Mouse (Mus musculus) thymus, postnatal 10 days (tissue): ENCODE results near the gene Glod4.

ENCODE experiments used
- DNase-seq, 2 experiments: peaks; one replicate each; pipeline ENCODE4 v3.0.0; 2021; ENCODE audit warnings: low spot score in 2 of 2

Glod4 gene

DNA sequence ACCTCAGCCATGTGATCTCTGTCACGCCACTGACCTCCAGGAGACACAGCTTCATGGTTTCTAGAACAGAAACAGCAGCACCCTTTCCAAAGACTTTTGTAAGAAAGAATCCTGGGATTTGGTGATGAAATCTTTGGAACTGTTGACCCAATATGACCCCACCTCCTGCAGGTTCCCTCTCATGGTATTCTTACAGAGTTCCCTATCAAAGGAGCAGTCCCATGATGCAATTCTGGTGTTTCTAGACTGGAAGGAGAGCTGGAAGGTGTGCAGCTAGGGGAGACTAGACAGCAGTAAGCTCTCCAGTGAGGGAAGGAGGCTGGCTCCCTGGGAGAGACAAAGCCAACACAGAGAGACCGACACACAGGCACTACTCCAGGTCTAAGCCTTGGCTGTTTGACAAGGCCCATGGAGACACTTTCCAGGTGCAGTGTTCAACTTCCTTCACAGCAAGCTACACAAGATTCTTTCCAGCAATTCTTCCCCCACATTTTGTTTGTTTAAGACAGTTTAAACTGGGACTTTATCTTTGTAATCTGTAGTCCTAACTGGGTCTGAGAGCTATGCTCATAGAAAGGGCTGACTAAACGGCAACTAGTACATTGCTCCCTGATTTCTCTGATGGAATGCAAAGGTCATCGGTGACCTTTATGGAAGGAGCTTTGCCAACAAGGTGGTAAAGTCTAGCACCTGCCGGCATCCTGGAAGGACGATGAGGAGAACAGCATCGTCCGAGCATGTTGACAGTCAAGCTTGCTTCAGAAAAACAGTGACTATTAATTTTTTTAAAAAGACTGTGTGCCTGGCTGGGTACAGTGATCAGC is 97.1 kb downstream of the Glod4 start:
- no peak for DNase-seq

DNA sequence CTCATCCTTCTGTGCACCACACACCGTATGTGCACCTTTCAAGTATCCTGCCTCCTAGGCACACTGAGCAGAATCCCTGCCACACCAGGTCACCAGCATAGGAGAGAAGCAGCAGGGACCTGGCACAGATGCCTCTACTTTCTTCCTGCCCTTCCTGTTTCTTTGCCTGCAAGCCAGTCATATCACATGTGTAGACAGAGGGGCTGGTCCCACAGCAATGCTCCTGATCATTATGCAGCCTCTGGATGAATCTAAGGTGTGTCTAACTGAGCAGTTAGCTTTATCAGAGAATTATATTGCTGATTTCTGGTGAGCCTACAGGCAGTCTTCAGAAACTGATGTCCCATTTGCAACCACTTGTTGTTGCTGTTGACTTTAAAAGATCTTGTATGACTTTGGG is 98.4 kb downstream of the Glod4 start:
- no peak for DNase-seq

DNA sequence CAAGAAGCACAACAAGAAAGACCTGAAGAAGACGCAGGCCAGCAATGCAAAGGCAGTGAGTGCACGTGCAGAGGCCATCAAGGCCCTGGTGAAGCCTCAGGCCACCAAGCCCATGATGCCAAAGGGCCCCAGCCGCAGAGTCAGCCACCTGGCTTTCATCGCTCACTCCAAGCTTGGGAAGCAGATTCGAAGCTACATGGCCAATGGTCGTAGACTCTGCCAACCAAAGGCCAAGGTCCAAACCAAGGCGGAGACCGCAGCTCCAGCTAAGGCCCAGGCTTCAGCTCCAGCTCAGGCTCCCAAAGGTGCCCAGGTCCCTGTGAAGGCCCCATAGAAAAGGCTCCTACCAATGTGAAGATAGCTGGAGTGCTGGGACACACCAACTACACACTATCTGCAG is 99.1 kb downstream of the Glod4 start:
- DNase-seq, result no peak

DNA sequence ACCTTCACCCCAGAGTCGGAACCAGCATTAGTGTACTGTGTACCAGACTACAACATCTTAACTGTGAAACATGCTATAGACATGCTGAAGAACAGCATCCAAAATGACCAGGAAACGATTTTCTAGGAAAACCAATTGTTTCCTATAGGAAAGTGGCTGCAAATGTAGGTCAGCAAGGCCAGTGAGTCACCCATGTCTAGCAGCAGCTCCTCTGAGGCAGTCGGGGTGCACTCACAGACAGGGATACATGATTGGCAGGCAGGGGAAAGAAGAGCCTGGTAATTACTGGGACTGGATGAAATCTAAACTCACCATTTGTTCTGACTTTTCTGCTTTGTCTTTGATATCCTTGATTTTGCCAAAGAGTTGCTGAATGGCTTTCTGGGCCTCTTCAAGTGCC is 105.5 kb downstream of the Glod4 start:
- no peak for DNase-seq

DNA sequence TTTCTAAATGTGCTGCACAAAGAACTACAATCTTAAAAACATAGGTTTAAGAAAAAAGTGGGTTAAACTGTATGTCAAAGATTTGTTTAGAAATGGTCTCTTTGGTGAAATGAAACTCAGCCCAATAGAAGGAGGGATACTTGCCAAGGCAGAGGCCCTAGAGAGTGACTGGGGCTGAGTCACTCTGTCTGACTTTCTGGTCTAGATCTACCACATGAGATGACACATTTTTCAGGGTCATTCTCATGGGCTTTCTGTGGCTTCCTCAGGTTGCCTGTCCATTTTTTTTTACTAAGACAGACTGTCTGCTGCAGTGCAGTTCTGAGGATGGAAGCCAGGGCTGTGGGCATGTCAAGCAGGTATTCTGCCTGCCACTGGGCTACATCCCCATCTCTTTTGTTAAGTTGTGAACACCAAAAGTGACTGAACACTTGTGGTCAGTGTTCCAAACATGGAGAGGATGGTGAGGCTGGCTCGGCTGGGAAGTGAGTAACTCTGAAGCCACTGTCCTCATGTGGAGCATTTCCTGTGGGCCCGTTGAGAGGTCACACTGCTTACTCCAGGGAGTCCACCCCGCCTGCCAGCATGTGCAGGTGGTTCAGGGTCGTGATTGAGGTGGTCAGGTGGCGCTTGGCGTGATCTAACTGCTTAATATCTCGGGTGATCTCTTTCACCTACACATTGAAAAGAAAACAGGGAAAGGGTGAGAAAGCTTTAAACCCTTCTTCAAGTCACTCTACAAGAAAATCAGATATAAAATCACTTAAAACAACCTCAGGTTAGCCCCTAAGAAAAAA is 107.7 kb downstream of the Glod4 start:
- DNase-seq, result no peak

DNA sequence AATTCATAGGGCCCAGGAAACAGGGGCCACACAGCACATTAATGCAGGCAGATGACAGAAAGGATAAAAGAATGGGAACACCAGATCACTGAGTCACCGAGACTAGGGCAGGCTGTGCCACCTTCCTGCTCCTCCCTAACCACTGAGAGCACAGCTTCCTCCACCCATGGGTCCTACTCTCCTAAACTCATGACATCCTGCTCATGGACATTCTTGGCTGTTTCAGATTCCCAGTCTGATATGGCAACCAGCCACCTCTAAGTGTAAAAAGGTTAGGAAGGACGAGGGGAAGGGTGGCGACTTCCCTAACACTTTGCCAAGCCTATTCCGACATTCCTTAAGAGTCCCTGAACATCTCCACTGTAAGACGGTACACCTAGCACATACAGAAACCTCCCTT is 112.7 kb downstream of the Glod4 start:
- DNase-seq, result no peak

DNA sequence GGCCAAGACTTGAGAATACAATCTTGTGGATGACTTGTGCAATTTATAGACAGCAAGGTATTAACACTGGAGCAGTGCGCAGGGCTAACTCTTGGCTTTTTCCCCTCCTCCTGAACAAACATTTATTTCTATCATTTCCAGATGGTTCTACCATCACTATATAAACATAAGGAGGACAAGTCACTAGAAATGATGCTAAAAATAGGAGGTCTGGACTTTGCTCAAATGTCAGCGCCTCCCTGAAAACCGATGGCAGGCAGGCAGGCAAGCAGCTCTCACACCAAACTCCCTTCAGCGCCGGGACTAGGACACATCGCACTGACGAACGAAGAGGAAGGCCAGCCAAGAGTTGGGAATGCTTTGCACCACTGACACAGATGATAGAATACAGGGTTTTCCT is 118.1 kb downstream of the Glod4 start:
- DNase-seq, result no peak

DNA sequence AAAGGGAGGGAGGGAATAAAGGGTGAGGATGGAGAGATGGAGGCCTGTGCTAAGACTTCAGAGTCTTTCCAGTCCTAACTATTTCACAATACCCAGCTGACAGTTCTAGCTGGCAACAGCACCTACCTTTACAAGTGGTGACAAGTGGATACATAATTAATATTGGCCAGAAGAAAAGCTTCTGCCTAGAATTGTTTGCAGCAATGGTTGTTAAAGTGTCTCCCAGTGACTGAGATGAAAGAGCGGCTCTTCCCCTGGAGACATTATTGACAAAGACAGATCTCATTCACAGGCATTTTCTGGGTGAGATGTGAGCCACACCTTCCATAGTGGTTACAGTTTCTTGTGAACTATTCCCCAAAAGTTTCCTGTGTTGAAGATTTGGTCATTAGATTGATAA is 120.0 kb downstream of the Glod4 start:
- no peak for DNase-seq

DNA sequence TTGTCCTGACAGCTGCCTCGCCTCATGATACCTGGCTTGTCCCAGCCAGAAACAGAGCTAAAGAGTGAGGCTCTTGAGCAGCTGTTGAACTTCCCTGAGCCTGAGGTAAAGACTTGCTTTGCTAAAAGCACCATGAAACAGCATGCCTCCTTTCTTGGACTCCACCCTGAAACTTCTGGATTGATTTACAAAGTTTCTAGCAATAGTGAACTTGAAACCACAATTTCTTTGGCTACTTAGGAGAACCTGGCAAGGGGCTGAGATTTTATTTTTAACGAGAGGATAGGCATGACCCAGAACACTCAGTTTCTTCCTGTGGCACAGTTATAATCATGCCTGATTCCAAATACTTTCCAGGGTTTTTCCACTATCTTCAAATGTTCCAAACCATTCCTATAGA is 121.0 kb downstream of the Glod4 start:
- no peak for DNase-seq

DNA sequence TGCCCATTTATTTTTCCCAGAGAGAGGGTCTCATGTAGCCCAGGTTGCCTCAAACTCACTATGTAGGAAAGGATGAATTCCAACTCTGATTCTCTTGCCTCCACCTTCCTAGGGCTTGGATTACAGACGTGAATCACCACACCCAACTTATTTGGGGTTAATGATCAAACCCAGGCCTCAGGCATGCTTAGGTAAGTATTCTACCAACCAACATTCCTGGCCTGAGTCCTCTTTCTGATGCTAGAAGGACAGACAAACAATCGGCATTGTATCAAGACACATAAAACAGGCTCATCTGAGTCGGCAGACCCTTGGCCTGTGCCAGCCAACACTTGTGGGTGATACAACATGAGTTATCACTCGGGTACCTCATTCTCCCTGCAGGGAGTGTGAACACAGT is 122.4 kb downstream of the Glod4 start:
- DNase-seq, result no peak

DNA sequence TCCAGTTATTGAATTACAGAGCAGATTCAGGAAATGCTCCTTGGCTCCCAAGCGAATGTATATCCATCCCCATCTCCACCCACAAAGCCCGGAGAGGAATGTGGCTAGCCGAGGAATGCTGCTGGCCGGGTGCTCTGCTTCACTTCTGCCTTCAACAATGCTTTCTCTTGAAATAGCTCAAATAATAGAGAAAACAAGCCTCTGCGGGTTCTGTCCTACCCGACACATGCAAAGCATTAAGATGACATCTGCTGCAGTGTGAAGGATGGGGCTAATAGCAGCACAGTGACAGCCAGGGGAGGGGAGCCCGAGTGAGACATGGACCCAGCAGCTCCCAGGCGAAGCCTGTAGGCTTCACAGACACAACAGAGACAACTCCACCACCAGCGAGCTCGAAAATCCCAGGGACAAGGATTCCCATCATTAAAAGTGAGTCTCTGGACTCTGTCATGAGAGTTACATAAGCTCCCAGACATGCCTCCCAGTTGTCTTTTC is 123.1 kb downstream of the Glod4 start:
- no peak for DNase-seq

DNA sequence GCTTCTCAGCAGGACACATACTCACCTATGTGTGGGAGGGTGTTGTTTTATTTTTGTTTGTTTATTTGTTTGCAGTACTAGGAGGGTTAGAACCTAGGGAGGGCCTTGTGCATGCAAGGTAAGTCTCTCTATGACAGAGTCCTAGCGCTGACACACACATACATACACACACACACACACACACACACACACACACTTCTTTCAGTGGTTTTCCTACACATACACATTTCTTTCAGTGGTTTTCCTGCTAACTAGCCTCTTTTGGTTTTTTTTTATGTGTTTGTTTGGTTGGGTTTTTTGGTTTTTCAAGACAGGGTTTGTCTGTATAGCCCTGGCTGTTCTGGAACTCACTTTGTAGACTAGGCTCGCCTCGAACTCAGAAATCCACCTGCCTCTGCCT is 133.1 kb downstream of the Glod4 start:
- DNase-seq, result no peak

DNA sequence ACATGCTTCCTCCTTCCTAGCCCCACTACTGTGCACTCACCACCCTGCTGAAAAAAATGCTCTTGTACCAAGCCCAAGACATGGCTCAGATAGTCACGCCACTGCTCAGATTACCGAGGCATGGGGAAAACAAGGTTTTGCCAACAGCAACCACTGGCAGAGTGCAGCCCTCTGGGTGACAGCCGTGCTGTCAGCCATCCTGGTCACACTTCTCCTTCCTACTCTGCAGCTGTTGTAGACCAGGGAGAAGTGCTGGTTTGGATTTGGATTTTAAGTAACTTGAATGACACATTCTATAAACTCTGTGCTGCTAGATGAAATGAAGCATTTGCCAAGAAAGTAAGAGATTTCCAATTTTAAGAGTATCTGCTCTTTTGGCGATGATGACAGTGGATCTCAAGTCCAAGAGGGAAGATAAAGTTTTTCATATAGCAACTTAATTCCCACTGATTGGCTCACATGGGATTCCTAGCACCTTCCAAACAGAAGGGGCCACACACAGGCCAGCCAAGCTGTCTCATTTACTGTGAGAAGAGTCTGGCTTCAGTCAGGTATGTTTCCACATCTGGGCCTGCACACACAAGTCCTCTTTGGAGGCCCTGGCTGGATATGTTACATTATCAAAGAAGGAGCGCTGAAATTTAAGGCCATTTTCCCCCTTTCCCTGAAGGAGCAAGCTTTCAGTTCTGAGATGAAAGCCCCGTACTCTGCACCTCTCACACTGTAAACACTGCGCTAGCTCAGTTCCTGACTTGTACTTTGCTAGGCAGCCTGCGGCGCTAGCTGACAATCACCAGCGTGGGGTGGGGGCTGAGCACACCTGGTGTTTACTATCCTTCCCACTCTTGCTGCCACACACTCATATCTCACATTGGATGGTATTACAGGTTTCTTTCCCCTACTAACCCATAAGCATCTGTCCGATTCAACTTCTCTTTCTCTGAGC is 136.7 kb downstream of the Glod4 start:
- peak; percentile 71 to 72 for DNase-seq

DNA sequence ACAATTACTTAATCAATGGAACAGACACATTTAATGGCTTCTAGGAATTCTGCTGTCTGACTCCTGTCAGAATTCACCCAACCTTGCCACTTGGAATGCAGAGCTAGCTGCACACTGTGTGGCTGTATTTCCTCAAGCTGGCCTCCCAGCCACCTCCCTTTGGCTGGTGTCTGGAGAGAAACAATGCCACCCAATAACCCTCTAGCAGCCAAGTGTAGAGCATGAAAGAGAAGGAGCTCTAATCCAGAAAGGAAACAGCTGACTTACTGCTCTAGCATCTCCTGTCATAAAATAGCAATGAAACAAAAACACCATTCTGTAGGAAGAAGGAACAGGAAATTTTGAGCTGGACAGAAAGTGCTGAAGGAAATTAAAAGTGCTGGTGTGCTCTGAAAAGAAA is 142.4 kb downstream of the Glod4 start:
- DNase-seq, result no peak

DNA sequence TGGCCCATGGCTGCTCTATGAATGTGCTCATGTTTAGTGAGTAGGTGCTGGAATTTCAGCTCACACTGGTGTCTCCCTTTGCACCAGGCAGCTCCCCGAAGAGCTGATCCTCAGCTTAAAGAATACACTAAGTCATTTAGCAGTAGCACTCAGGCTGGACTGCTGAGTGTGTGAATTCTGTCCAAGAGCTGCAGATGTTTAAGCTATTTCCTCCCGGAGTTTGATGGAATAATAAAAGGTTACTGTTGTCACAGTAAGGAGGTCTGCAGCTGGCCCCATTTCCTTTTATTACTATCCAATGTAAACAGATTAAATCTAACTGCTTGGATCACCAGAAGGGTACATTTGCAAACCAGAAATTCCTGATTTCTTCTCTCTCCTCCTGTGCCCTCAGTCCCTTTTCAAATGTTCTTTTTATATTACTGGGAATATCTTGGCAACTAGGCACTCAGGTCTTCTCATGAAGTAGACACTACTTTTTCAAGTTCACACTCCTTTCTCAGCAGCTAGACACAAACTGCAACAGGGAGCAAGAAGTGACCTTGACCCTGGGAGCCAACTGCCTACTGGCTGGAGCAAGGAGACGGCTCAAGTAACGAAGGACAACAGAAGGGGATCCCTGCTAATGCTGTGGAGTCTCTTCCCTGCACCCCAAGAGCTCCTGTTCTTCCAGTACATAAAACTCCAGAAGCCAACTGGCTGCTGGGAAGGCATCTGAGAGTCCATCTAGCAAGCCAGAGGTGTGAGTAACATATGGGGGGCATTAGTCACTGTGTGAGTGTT is 144.1 kb downstream of the Glod4 start:
- no peak for DNase-seq

DNA sequence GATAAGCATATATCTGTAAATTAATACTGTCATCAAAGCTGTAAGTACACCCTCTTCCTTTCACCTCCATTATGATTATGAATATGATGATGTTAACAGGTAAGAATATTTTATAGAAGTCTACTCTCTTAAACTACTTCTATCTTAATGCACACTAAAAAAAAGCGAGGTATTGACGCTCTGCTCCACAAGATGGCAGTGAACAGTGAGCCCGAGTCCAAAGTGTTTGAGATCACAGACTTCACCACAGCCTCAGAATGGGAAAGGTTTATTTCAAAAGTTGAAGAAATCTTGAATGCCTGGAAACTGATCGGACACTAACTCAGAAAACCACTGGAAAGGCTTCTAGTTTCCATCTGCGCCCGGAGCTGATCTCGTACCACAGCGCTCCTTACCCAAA is 149.9 kb downstream of the Glod4 start:
- no peak for DNase-seq

DNA sequence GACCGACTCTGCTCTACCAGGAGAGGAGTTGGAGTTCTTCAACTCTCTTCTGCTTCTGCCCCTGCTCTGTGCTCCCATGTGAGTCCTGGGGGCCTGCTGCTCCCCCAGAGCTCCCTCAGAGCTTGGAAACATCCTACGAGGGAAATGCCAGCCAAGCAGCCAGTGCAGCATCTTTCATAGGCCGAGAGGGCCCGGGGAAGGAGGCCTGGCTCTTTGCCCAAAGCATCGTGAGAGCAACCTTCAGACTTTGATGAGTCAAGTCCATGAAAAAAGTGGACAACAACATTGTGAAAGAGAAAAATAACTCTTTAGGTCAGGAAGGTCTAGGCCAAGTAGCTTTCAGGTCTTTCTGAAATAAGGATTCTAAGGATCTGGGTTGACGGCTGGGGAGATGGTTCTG is 153.7 kb downstream of the Glod4 start:
- DNase-seq, result no peak

DNA sequence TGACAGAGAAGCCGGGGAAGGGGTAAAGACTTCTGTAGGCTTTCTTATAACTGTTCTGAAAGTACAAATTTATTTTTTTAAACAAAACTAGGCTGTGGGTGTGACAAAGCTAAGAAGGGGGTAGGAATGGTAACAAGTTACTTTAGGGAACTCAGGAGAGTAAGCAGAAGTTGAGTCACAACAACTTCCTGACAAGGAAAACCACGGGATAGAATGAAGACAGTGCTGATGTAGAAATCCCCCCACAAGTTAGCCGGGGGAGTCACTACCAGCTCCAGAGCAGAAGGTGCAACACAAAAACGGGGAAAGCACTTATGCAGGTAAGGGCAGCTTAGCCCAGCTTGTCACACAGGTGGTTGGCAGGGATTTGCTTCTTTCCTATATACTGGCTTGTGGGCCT is 155.0 kb downstream of the Glod4 start:
- DNase-seq, result no peak

DNA sequence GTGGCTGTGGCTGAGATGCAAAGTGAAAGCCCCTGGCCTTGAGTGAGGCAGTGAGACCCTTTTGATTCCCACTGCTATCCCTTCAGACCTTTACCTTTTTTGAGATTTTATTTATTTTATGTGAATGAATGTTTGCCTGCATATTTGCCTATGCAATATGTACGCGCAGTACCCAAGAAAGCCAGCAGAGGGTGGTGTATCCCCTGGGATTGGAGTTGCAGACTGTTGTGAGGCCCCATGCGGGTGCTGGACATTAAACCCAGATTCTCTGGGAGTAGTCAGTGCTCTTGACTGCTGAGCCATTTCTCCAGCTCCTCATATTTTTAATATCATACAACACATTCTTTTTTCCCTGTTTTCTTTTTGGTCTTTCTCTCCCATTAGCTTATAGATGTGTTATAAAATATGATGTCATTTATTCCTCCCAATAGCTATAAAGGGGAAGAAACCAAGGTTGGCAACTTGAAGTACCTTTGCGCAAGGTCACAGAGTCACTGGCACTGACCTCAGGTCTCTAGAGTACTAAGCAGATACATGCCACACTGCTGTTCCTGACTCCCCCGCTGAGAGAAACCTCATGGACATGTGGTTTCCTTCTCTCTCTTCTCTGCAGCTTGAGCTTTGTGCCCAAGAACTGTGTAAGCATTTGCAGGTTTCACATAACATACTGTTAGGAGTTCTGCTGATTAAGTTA is 157.5 kb downstream of the Glod4 start:
- DNase-seq, result peak; percentile 45 to 77

DNA sequence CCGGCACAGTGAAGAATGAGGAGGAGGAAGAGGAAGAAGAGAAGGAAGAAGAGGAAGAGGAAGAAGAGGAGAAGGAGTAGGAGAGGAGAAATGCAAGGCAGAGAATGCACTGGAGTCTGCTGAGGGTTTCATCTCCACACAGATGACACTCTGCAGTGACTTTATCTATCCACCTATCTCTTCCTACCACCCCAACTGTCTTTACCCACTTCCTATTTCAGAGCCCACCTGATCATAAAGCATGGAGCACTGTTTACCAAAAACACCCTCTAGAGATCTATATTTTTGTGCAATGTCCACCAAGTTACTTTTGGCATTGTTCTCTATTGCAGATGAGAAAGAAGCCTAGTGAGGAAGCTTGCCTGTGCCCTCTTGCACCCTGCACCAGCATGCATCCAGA is 158.6 kb downstream of the Glod4 start:
- DNase-seq, result no peak

DNA sequence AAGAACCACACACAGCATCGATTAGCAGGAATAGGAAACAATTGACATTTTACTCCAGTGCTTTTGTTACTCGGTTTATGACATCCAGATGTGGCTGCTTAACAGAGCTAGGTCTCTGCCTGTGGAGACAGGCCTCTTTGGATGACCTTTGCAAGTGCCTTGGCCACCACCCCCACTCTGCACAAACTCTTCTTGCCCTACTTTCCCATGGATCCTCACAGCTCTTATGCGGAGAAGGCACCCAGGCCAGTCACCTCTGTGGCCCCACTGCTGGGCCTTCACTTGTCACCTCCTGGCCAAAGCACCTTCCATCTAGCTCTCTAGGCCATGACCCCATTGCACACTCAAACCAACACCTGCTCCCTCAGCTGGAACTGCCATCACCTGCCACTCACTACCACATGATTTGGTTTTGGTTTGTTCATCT is 159.6 kb downstream of the Glod4 start:
- no peak for DNase-seq
